Mouse (Mus musculus) CD4-positive, CD25-positive, alpha-beta regulatory T cell, adult 4 months (primary cell): ENCODE data around the gene Pola2. TPM values are rescaled to one million over a fixed set of nuclear protein-coding genes. Genes with fewer than 3 reads are reported as not detected.

Experiments
- ATAC-seq: one replicate; pipeline ENCODE4 v1.8.0; 2017
- polyA plus RNA-seq, 2 experiments: library from polyadenylated mRNA; unstranded; fragments of 100-300 nt; shearing (Covaris generic); gene quantifications; one replicate each; pipeline ENCODE4 v1.2.1; 2017

Pola2 gene
- polyA plus RNA-seq: 10 to 100 TPM; 13.8 to 15.8 TPM

DNA sequence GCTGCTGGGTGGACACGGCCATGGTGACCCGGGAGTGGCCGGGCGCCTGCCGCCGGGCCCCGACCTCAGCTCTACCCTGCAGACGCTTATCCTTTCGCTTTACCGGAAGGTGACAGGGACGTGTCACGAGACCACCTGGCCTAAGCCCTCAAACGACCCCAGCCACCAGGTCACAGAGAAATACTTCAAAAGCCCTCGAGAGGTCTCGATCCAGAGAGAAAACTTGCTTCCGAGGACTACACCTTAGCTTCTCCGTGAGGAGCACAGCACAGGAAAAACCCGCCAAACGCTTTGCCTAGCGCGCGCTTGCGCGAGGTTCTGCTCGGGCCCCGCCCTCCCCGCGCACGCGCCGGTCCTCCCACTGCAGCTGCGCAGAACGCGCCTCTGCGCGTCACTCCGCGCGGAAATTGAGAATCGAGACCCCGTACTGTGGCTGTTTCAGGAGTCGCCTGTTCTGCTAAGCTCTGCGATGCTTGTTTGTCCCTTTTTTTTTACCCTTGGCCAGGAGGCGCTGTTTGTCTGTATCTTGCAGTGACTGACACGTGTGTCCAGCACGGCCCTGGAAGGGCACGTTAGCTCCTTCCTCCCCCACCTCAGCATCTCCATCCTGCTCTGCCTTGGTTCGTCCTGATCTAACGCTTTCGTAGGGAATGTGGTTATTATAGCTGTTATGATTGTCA is at the start of gene Pola2:
Gene Pola2 (minus strand): TSS at position 320 of the 680 bp plus-strand sequence.
- peak; percentile 89 for ATAC-seq

DNA sequence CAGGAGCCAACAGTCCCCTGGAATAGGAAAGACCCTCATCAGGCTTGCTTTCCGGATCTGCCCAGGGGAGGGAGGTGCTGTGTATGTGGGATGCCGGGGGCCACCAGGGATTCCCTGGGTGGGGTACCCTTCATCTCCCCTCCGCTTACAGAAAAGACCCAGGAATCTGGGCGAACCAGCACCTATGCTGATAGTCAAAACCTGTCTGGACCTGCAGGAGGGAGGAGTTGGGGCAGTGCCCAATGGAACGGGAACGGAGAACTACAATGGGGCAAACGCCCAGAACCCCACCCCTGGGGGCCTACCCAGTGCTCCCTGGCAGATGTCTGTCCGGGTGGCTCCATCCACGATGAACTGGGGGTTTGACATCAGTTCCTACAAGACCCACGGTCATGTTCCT is 49.7 kb upstream of the Pola2 start:
- no peak for ATAC-seq

DNA sequence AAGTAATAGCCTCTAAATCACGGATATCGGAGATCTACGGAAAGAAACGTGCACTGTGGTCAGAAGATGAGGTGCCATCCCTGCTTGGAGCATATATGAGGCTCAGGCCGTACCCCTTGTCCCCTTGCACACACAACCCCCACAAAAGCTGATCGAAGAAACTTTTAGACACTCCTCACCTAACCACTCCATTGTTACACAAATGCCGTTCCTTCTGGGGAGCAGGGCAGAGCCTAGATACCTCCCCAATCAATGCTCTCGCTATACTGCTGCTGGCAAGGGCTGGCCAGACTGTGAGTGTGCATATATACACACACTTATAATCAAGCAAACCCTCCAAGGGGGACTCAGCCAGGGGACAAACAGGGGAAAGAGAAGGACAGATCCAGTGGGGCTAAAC is 45.1 kb upstream of the Pola2 start:
- ATAC-seq: no peak

DNA sequence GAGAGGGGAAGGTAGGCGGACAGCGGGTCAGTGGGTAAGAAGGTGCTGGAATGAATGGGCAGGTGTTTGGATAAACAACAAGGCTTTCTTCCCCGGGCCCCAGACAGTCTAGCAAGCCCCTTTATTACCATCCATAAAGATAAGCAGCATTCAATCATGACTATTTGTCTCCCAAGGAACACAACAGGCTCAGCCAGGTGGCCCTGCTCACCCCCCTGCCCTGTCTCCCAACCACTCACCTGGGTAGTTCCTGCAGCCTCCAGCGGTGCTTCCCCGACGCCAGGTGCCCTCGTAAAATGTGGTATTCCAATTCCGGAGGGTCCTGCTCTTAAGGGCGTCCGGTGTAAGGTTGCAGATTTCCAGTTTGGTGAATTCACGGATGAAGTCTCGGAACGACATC is 43.0 kb upstream of the Pola2 start:
- ATAC-seq: no peak

DNA sequence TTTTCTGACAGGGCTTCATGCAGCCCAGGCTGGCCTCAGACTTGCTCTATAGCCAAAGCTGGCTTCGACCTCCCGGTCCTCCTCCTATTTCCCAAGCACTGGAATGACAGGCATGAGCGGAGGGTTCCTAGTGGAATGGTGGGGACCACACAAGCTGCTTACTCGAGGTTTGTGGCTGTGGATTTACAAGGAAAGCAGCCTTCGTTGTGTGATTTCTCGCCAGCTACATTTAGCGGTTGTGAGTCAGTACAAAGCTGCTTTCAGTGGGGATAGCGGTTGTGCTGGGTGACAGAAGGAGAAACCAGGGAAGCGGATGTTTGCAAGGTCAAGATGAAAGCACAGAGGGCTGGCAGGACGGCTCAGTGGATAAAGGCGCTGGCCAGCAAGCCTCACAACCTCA is 41.5 kb upstream of the Pola2 start:
- no peak for ATAC-seq

DNA sequence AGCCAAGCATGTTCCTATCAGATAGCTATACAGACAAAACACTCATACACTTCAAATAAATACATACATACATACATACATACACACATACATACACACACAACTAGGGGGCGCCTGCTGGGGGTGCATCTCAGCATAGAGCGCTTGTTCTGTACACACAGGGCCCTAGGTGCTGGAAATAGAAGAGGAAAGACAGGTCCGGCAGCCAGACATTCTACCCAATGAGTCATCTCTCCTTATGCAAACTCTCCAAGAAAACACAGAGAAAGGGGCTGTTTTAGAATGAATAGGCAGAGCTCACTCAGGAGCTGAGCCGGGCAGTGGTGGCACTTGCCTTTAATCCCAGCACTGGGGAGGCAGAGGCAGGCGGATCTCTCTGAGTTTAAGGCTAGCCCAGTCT is 36.0 kb upstream of the Pola2 start:
- no peak for ATAC-seq

DNA sequence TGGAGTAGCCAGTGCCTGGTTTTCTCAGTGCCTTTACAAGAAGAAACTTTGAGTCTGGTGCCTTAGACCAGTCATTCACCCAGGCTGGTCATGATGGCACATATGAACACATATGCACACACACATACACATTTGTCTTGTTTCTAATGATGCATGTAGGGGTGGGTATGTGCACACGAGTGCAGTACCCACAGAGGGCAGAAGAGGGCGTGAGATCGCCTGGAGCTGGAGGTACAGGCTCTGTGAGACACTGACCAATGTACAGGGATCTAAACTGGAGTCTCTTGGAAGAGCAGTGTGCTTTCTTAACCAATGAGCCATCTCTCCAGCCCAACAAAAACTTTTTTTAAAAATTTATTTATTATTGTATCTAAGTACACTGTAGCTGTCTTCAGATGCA is 34.2 kb upstream of the Pola2 start:
- ATAC-seq: no peak

DNA sequence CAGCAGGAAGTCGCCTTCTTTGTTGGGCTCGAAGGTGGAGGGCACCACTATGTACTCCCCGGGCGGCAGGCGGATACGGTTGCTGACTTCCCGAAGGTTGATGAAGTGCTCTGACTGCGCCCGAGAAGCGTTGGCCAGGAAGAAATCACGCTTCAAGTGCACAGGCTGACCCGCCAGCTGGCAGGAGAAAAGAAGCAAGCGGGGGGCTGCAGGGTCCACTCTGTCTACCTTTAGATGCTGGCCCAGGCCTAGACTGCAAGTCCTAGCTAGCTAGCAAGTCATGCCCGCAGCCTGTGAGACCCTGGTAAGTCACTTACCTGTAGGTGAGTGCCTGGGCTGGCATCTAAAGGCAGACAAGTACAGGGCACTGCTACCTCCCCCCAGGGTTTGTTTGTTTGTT is 30.7 kb upstream of the Pola2 start:
- ATAC-seq: no peak

DNA sequence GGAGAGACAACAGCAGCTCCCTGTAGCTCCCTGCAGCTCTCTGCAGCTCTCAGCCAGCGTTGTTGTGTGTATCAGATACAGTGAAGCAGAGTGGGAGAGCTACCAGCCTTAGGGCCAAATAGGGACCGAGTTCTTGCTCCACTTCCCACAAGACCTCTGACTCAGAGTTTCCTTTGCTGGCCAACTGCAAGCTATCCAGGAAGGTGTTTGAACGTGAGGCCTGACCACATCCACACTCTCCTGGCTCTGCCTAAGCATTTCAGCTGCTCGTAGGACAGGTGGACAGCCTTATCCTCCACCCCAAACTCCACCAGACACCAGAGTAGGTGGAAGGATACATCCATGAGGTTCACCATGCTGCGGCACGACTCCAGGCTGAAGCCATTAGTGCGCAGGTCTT is 28.0 kb upstream of the Pola2 start:
- ATAC-seq: no peak

DNA sequence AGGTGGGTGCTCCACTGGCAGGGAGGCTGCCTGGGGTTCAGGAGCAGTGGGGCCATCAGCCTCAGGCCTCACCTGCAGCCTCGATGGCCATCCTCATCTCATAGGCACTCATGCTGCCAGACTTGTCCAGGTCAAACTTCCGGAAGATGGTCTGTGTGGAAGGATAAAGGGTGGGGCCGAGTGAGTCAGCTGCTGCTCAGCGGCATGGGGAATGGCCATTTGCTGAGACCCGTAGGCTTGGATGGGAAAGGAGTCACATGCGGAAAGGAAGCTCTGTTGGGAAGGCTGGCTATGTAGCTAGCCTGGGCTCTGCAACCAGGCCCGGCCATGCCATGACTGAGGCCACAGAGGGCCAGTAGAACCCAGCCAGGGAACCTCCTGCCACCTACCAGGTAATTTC is 27.5 kb upstream of the Pola2 start:
- no peak for ATAC-seq

DNA sequence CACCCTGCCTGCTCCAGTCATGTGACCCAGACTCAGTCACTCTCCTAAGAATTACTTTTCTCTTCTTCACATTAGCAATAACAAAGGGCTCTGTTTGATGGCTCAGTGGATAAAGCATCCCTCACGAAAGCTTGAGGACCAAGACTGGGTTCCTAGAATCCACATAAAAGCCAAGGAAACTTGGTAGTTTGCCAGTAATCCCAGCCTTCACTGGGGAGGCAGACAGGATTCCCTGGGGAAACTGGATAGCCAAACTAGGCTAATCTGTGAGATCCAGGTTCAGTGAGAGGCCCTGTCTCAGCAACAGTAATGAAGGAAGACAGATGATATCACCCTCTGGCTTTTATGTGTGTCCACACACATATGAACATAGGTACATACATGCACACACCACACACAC is 26.9 kb upstream of the Pola2 start:
- no peak for ATAC-seq

DNA sequence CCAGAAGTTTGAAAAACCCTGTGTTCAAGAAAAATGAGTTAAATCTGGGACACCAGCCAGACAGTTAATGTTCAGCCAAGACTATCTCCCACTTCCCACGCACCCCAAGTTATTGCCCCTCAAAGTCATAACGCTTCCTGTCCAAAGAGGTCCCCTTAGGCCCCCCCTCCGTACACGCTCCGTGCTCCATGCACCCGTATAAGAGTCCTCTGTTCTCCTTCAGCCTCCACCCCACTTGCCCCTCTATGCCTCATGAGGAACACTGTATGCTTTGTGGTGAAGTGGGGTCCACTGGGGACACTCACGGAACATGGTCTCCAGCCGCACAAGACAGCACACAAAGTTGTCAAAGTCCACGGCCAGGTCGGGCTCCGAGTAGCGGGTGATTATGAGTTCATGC is 26.0 kb upstream of the Pola2 start:
- no peak for ATAC-seq

DNA sequence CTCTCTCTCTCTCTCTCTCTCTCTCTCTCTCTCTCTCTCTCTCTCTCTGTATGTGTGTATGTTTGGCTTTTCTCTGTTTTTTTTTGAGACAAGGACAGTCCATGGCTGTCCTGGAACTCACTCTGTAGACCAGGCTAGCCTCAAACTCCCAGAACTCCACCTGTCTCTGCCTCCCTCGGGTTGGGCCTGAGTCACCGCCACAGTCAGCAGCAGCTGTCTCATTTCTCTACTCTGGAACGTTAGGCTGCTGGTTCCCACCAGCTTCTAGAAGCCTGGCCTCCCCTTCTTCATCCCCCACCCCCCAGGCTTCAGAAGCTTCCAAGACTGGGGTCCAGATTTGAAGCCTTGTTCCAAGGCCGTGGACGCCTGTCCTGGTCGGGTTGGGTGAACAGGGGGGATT is 25.6 kb upstream of the Pola2 start:
- no peak for ATAC-seq

DNA sequence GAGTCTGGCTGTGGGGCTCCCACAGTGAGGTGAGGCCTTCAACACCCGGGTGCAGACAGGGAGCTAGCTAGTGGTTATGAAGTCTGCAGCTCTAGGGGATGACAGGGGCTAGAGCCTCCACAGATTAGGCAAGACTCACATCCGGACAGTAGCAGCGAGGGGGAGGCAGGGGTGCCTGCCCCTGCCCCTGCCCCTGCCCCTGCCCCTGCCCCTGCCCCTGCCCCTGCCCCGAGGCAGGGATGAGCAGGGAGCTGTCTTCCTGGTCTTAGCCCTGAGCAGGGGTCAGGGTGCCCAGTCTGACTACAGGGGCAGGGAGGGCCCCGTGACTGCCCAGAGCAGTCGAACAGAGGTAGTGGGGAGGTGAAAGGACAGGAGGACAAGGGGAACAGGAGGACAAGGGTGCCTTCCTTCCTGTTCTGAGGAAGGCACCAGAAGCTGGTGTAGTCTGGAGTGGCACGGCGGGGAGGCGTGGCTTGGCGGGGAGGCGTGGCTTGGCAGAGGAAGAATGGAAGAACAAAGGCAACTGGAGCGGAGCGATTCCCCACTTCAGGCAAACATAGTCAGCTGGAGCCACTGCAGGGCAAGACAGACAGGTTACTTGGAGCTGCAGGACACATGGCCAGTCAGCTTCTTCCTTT is 24.9 kb upstream of the Pola2 start:
- no peak for ATAC-seq

DNA sequence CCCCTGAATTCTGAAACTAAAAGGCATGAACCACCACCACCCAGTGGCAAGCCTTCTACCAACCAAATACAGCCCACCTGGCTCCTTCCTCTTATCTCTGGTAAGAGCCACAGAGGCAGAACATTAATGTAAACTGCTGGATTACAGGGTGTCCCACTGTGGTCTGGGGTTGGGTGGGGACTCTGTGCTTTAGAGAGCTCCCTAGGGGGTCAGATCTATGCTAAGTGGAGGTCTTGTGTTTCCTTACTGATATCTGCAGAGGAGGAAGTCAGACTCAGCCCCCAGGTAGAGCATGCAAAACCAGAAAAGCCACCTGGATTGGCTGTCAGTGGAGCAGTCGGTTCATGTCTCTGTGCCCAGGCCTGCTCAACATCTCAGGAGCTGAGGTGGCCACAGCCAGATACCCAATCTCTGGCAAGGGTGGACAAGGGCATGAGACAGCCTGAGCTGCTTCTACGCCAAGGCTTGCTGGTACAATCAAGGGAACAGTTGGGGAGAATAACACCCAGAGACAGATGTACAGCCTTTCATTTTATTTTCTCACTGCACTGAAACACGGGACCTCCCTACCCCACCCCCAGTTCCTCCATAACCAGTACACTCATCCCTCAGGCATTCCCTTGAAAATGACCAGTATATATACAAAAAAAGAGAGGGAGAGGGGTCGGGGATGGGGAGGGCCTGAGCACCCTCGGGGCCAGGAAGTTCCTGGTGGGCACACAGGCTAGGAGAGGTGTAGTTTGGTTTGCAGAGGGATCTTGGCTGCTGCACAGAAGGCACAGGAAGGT is 24.2 kb upstream of the Pola2 start:
- no peak for ATAC-seq

DNA sequence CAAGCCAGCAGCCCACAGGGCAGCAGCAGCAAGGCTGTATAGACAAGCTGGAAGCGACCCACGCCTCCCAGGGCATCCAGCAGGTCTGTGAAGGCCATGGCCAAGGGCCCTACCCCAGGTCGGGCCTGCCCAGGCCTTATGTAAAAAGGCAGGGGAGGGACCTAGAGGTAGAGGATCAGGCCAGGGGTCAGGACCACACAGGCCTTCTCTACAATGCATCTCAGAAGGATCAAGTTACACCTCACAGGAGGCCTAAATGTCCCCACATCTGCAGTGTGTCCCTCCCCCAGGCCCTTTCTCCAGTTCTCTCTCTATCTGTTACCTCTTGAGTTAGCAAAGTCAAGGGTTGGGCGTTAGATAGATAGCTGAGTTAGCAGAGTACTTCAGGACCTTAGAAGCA is 22.0 kb upstream of the Pola2 start, which contains the start of gene Slc22a20:
Gene Slc22a20 (minus strand): TSS at position 101 of the 400 bp plus-strand sequence.
- no peak for ATAC-seq

DNA sequence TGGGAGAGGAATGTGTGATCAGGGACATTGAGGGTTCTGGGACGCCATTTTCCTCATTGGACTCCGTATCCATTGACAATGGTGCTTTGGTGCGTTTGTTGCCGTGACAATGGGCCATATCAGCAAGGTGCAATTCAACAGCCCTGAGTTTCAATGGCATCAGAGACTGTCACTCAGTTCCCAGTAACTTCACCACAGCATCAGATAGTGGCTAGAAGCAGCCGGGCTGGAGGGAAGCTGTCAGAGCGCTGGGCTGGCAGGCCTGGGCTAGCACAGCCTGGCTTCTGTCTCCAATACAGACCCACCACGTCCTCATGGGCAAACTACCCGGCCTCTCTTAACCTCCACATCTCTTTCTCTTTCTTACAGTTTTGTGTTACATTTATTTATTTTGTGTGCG is 16.5 kb upstream of the Pola2 start:
- ATAC-seq: no peak

DNA sequence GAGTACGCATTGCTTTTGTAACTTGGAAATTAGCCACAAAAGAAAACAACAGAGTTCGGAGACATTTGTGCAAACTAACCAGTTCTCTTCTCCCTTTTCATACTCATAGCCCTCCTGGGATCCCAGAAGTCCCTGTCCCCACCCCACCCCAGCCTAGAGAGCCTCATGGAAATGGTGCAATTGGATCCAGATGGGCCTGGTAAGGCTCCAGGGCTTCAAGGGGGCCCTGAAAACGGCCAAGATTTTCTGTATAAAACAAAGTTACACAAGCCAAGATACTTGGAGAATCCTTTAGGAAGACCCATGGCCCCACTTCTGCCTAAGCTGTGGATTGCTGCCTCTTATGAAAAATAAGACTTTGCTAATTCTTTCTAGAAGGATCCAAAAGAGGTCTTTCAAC is 13.7 kb upstream of the Pola2 start:
- no peak for ATAC-seq

DNA sequence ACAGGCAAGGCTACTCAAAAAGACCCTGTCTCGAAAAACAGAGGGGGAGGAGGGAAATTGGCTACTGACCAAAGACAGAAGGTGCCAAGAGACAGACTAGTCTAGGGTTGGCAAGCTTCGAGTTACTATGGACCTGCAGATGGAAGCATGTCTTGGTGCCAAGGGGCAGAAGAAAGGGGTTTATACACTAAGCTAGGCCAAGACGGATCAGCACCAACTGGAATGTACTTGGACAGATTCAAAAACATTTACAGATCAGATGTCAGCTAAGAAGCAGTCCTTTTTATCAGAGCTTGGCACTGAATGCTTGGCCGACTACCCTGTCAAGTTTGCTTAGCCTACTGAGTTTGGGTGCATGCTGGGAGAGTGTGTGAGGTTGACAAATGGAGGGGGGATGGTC is 11.7 kb upstream of the Pola2 start:
- ATAC-seq: no peak

DNA sequence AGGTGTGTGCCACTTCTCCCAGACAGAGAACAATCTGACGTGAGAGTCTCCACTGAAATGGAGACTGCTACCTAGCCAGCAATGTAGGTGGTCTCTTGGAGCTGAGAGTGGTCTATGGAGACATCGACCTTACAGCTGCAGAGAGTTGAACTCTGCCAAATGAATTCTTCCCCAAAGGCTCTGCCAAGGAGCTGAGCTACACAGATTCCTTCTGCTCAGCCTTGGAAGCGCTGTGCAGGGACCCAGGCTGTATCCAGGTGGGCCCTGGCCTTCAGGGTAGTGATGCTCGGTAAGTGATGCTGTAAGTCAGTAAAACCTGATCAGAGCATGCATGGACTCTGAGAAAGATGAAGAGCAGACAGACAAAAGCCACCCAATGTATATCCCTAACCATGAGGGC is 11.1 kb upstream of the Pola2 start:
- no peak for ATAC-seq

DNA sequence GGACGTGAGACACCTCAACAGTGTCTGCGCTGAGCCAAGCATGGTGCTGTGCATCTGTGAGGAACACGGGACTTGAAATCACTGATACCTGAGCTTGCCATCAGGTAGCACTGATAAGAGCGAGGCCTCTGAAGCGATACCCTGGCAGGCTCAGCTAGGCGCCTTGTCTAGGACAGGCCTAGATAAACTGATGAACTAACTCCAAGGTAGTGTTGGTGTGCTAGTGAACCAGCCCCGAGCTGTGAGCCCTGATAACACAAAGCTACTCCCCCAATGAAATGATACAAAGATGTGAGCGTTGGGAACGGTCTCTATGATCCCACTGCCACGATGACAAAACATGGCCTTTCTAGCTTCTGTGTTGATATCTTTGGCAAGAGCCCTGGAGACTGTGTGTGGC is 3.7 kb upstream of the Pola2 start:
- no peak for ATAC-seq

DNA sequence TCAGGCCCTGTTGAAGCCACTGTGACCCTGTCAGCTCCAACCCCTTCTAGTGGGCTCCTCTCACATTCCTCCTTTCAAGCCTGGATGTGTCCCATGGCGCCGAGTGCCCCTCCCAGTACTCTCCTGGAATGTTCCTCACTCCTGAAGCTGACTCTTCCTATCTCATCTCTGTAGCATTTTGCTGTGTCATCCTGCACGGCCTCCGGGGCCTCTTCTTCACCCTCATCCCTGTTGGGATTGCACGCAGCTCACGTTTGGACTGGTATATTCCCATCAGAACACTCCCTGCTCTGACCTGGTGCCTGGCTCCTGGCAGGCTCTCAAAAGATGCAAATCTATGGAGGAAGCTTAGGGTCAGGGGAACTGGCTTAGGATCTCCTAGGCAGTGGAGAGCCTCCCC is 2.8 kb upstream of the Pola2 start:
- ATAC-seq: no peak

DNA sequence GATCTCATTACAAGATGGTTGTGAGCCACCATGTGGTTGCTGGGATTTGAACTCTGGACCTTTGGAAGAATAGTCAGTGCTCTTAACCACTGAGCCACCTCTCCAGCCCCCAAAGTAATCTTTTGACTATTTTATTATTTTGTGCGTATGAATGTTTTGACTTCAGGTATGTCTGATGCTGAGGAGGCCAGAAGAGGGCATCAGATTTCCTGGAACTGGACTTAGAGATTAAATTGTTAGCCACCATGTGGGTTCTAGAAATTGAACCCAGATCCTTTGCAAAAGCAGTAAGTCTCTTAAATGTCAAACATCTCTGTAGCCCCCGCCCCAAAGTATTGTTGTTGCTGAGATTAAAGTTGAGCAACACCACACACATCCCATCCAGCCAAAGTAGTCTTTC is 1.9 kb upstream of the Pola2 start:
- ATAC-seq: no peak

DNA sequence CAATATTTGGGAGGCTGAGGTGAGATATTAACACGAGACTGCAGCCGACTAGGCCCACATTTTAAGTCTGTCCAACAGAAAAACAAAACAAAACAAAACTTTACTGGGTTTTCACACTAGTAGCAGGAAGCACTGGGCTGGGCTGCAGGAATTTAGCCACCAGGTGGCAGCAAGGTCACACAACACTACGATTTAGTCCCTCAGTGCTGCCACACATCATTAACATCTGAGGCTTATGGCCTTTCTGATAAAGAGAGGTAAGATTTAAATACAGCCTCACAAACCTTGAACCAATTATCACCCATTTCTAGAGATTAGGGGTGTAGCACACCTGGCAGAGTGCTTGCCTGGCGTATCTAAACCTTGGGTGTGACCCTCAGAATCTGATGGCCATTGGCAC is 1.3 kb upstream of the Pola2 start:
- peak; percentile 60 for ATAC-seq
